Mouse (Mus musculus): ENCODE data around the gene Syt1.

DNA sequence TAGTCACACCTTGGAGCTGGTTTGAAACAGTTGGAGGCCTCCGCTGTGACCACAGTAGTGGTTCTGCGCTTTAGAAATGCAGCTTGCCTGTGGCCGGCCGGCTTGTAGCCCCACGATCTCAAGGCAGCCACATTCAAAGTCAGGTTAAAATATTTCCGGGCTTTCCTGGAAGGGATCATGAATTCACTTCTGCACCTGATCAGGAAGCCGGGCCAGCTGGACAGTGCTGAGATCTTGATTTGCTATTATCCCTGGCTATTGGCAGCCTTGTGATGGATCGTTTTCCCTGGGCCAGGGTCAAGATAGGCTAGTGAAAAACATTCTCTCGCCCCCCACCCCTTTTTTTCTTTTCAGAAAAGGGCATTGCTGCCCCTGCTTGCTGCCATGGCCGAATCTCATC, 555.6 kb downstream of the Syt1 start:
- TF ChIP-seq POLR2A (IDR thresholded peaks at IDR 0.05; ENCODE audit: low read depth, low read length), result no peak
- no peak for TF ChIP-seq CTCF (IDR thresholded peaks at IDR 0.05; ENCODE audit: borderline replicate concordance, insufficient read depth, low read length)

All from embryonic fibroblast, embryonic 13.5 days (primary cell).